In genomic region chr2:170726996-170727710, GRCm38 (mm10) we compare ENCODE assay signal across 30 mouse cellular contexts. TPM values are rescaled to one million over a fixed set of nuclear protein-coding genes. Genes with fewer than 3 reads are reported as not detected.
DNase-seq lines count a peak whose midpoint lies in the region; ATAC-seq lines count a peak whose summit lies in the region.
"Had no signal": no experiment of that assay in that cellular context is flagged by ENCODE, and none has a peak within 500 bp of the region (broad histone marks: within the 10 kb centered on the region; RNA-seq: fewer than 3 reads in every experiment).

No protein-coding gene starts in this region.

- no peaks in the 10 kb centered on the region for H3K36me3 ChIP-seq in forebrain, embryonic 10.5 days (replicated peaks)
- no peaks in the 10 kb centered on the region for H3K36me3 ChIP-seq in forebrain, embryonic 15.5 days
- H3K36me3 ChIP-seq in heart, embryonic 12.5 days, result no peaks in the 10 kb centered on the region
- H3K36me3 ChIP-seq: embryonic facial prominence, embryonic 10.5 days; embryonic facial prominence, embryonic 15.5 days; hindbrain, embryonic 15.5 days; midbrain, embryonic 13.5 days; neural tube, embryonic 15.5 days had no signal

- H3K4me2 ChIP-seq in forebrain, embryonic 15.5 days (replicated peaks), result no peak overlapping the region
- H3K4me2 ChIP-seq in heart, embryonic 12.5 days, result peak overlapping the region; percentile 51
- H3K4me2 ChIP-seq: embryonic facial prominence, embryonic 15.5 days; hindbrain, embryonic 15.5 days; midbrain, embryonic 13.5 days; neural tube, embryonic 15.5 days had no signal

- H3K27me3 ChIP-seq in forebrain, embryonic 10.5 days (ENCODE audit: poor library complexity, severe bottlenecking), result peaks cover 22% of the 10 kb centered on the region
- H3K27me3 ChIP-seq in forebrain, embryonic 15.5 days, result no peaks in the 10 kb centered on the region
- H3K27me3 ChIP-seq in heart, embryonic 12.5 days (replicated peaks), result no peaks in the 10 kb centered on the region
- H3K27me3 ChIP-seq: CH12.LX; embryonic facial prominence, embryonic 15.5 days; hindbrain, embryonic 15.5 days; midbrain, embryonic 13.5 days; neural tube, embryonic 15.5 days had no signal

- ATAC-seq in forebrain, embryonic 15.5 days (replicated peaks), result no peak
- ATAC-seq in heart, embryonic 12.5 days (ENCODE audit: insufficient number of reproducible peaks, low FRiP score), result no peak
- ATAC-seq: activated CD4-positive, CD25-positive, alpha-beta regulatory T cell, adult 4 months; forebrain, embryonic 16.5 days; inflammation-experienced regulatory T-cells, adult 6 months; midbrain, embryonic 13.5 days had no signal

- H3K27ac ChIP-seq in forebrain, embryonic 10.5 days, result peak overlapping the region; percentile 35; the same call in 1 of the 2 replicates
- H3K27ac ChIP-seq in forebrain, embryonic 15.5 days (replicated peaks), result no peak overlapping the region
- H3K27ac ChIP-seq in heart, embryonic 12.5 days (ENCODE audit: poor library complexity, severe bottlenecking), result peak overlapping the region; percentile 28; the same call in 1 of the 2 replicates
- H3K27ac ChIP-seq: embryonic facial prominence, embryonic 10.5 days; embryonic facial prominence, embryonic 15.5 days; gastrocnemius, adult 2 months; hindbrain, embryonic 15.5 days; midbrain, embryonic 13.5 days; neural tube, embryonic 15.5 days had no signal

- 42% methylated on average over 6 of the region's 6 CpGs for WGBS in forebrain, embryonic 10.5 days
- WGBS in forebrain, embryonic 15.5 days, result 46% methylated on average over 6 of the region's 6 CpGs
- WGBS in heart, embryonic 12.5 days, result 32% methylated on average over 6 of the region's 6 CpGs

- H3K4me3 ChIP-seq in forebrain, embryonic 10.5 days, result no peak overlapping the region
- H3K4me3 ChIP-seq in forebrain, embryonic 15.5 days, result no peak overlapping the region
- H3K4me3 ChIP-seq in heart, embryonic 12.5 days, result no peak overlapping the region
- H3K4me3 ChIP-seq: embryonic facial prominence, embryonic 10.5 days; embryonic facial prominence, embryonic 15.5 days; gastrocnemius, adult 2 months; hindbrain, embryonic 15.5 days; midbrain, embryonic 13.5 days; neural tube, embryonic 15.5 days had no signal

- DNase-seq in forebrain, embryonic 10.5 days (ENCODE audit: extremely low spot score, low spot score), result no peak
- no peak for DNase-seq in heart, adult 9 months (ENCODE audit: low spot score in 2 of 2)
- DNase-seq in right cerebral cortex, postnatal 10 days (ENCODE audit: low spot score in 2 of 2), result peak; percentile 24 to 44
- DNase-seq in right cerebral cortex, postnatal 25 days, result no peak
- DNase-seq in gastrocnemius, postnatal 14 days, result no peak
- DNase-seq: adrenal gland, adult 8-10 months; cerebellum, adult 8-10 months; cerebellum, postnatal 25 days; gastrocnemius, adult 2 months; kidney, adult 11 months; kidney, postnatal 14 days; layer of hippocampus, adult 9-11 months; liver; lung, postnatal 36 days; retina, postnatal 1 day; spleen, adult 18-20 months; thymus, postnatal 14 days had no signal

- intact Hi-C loops in gastrocnemius, postnatal 14 days (cut with DNase I; ENCODE audit: low total_unique reads), result no loop called here

- H3K9ac ChIP-seq in forebrain, embryonic 15.5 days (replicated peaks), result no peak overlapping the region
- no peak overlapping the region for H3K9ac ChIP-seq in heart, embryonic 12.5 days
- H3K9ac ChIP-seq: embryonic facial prominence, embryonic 15.5 days; hindbrain, embryonic 15.5 days; midbrain, embryonic 13.5 days; neural tube, embryonic 15.5 days had no signal

- peaks cover 22% of the 10 kb centered on the region for H3K4me1 ChIP-seq in forebrain, embryonic 10.5 days
- H3K4me1 ChIP-seq in forebrain, embryonic 15.5 days, result peaks cover 10% of the 10 kb centered on the region
- H3K4me1 ChIP-seq in heart, embryonic 12.5 days (replicated peaks), result peaks cover 21% of the 10 kb centered on the region

- no peaks in the 10 kb centered on the region for H3K9me3 ChIP-seq in forebrain, embryonic 10.5 days
- no peaks in the 10 kb centered on the region for H3K9me3 ChIP-seq in forebrain, embryonic 15.5 days
- no peaks in the 10 kb centered on the region for H3K9me3 ChIP-seq in heart, embryonic 12.5 days (replicated peaks)
- H3K9me3 ChIP-seq: embryonic facial prominence, embryonic 10.5 days; embryonic facial prominence, embryonic 15.5 days; hindbrain, embryonic 15.5 days; midbrain, embryonic 13.5 days; neural tube, embryonic 15.5 days had no signal

RNA-seq across cellular contexts. Expression of gene Dok5, which starts 4.5 kb away (rescaled TPM):
- 4.6 and 6.1 TPM in 2 replicates for polyA plus RNA-seq in forebrain, embryonic 10.5 days (2016; fragmentation: Nextera tagmentation; extraction: Ambion mirVana)
- 73.9 and 76.7 TPM in 2 replicates for polyA plus RNA-seq in forebrain, embryonic 15.5 days (2015; fragmentation: Nextera tagmentation; extraction: Ambion mirVana)
- 6.9 and 7.5 TPM in 2 replicates for polyA plus RNA-seq in heart, embryonic 12.5 days (2016; fragmentation: Nextera tagmentation; extraction: Ambion mirVana)
- 10 to 100 TPM; 13.6 to 17.0 TPM for total RNA-seq in gastrocnemius, postnatal 14 days (2021)
- total RNA-seq: CH12.LX; megakaryocyte, adult 5-6 weeks had no signal
- polyA plus RNA-seq: activated CD4-positive, CD25-positive, alpha-beta regulatory T cell, adult 4 months; C2C12; inflammation-experienced regulatory T-cells, adult 6 months had no signal

Comparison
In these comparisons a context has a peak if more than half of its experiments do, and no peak if none do; other contexts are left out.
1. DNase-seq: peak in right cerebral cortex, postnatal 10 days (2 of 2); none in forebrain, embryonic 10.5 days (single experiment), heart, adult 9 months (0 of 2), right cerebral cortex, postnatal 25 days (single experiment) and gastrocnemius, postnatal 14 days (single experiment).